Mouse (Mus musculus): Measurements from ENCODE around the gene Cdrt4.

Cdrt4 gene

GRCm38 (mm10) chr11:62951012-62951411, at the start of gene Cdrt4:
TSS of gene Cdrt4 (plus strand) at chr11:62951193.
- in situ Hi-C loops (cut with MboI, MseI), result no loop called here

- in situ Hi-C loops (cut with MboI, MseI), result no loop called here
These were observed 49.2 kb upstream of the Cdrt4 start for GRCm38 (mm10) chr11:62901699-62902323.

- in situ Hi-C loops (cut with MboI, MseI), result no loop called here
These were observed 47.0 kb upstream of the Cdrt4 start for GRCm38 (mm10) chr11:62903871-62904495.

DNA sequence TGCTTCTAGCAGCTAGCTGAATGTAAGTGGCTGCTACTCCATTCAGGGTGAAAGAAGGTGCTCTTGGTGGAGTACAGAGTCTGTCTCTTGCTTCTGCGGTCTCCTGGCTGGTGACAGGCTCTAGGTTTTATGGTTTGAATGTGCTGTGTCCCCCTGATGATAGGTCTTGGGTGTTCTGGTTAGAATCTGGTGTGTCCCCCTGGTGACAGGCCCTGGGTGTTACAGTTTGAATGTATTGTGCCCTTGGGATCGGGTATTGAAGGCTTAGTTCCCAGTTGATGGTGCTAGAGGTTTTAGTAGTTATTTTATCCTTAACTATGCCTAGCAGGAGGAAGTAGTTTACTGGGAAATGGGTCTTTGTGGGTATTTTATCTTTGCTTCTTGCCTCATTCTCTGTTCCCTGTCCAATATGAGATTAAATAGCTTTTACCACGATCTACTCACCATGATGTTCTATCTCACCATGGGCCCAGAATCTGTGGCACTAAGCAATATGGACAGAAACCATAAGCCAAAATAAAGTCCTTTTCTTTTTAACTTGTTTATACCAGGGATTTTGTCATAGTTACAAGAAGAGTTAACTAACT, 41.2 kb upstream of the Cdrt4 start:
- in situ Hi-C loops (cut with MboI, MseI), result no loop called here

DNA sequence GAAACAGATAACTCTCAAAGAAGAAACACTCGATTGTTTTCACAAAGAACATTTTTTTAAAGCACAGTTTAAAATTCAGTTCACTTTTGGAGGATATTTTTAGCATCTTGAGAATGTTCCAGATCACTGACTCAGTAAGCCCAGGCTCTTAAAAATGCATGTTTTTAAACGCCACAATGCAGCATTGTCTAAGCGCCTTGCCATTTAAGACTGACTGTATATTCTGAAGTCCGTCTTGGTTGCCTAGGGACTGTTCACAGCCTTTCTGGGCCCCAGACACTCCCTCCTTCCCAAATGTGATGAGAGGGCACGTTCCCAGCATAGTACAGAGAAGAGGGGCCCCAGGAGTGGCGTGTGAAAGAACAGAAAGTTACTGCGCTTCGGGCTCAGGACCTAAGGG, 39.6 kb upstream of the Cdrt4 start:
- in situ Hi-C loops (cut with MboI, MseI), result no loop called here

DNA sequence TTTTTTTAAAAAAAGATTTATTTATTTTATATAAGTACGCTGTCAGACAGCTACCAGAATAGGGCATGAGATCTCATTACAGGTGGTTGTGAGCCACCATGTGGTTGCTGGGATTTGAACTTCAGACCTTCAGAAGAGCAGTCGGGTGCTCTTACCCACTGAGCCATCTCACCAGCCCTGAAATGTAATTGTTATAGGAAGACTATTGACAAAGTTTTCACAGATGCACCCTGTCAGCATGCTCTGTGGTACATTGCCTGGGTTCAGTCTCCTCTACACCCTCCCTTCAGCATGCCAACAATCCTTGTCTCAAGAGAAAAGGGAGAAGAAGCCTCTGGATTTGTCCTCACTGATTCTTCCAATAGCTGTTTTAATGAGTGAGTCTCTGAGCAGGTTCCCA, 37.9 kb upstream of the Cdrt4 start:
- in situ Hi-C loops (cut with MboI, MseI), result no loop called here

GRCm38 (mm10) chr11:62914532-62914931, 36.5 kb upstream of the Cdrt4 start:
- in situ Hi-C loops (cut with MboI, MseI), result no loop called here

GRCm38 (mm10) chr11:62915486-62915885, 35.5 kb upstream of the Cdrt4 start:
- in situ Hi-C loops (cut with MboI, MseI), result loop anchor here (5.0 kb wide), 2 partner anchors 217 to 227 kb away; no protein-coding TSS in a partner anchor

GRCm38 (mm10) chr11:62916765-62917164, 34.2 kb upstream of the Cdrt4 start:
- in situ Hi-C loops (cut with MboI, MseI), result loop anchor here (5.0 kb wide), 2 partner anchors 216 to 226 kb away; no protein-coding TSS in a partner anchor

DNA sequence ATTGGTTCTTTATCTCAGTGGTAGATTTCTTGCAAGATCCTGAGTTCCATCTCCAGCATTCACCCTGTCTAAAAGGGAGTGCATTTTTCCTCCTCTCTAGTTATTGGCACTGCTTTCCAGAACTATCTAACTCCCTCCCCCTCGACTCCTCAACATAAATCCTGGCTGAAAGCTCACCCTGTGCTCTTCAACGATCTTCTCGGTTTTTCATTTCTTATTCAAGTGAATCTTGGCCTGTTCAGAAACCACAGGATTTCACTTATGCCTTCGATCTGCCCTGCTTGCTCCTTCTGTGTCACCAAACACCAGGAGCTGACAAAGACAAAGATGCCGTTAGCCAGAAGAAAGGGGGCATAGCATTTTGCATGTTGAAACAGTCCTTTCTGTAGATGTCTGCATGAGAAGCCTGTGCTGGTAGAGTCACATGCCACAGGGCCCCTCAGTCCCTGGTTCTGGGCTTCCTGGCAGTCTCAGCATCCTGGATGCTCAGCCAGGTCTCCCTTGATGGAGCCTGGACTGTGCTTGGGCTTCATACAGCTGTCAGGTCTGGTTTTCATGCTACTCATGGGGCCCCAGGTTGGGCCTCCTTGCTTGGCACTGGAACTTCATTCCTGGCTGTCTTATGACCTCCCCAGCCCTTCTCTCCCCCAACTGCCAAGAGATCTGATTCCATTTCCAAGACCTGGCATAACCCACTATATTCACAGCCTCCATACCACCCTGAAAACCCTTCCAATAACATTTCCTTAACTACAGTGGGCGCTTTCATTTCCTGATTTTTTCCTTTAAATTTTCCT, 30.8 kb upstream of the Cdrt4 start:
- in situ Hi-C loops (cut with MboI, MseI), result loop anchor here (5.0 kb wide), 2 partner anchors 212 to 222 kb away; no protein-coding TSS in a partner anchor

- in situ Hi-C loops (cut with MboI, MseI), result no loop called here
These were observed 30.3 kb upstream of the Cdrt4 start for GRCm38 (mm10) chr11:62920743-62921050.

DNA sequence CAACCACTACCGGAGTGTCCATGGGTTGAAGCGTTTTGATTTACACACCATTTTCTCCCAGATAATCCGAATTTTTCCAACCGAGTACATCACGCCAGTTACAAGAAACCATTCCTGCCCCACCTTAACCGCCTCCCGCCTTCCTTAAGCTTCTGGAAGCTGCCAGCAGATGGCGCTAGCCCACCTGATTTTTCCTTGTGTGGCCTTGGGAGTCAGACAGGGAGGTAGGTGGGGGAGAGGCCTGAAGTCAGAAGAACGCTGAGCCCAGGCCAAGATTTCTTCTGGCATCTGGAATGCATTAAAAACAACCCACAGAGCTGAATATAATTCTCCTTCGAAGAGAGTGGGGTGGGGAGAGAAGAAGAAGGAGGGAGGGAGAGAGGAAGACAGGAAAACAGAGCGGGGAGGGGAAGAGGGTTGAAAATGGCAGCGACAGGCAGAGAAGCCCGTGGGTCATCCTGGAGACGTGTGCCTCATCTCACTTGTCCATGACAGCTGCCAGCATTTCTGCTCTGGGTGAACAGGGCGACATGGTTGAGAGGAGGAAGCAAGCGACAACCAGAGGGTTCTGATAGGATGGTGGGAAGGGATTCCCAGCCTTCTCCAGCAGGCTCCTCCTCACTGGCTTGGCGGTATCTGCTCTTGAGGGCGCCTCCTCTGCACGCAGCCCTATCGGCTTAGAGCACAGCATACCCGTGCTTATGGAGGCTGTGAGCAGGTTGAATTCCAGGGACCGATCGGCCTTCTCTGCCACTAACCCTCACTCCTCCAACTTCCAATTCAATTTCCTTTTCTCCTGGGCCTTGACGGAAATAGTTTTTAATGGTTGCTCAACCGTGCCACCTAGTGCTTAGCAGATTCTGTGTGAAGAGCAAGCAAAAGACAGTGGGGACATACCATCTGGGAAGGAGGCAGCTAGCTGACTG, 29.7 kb upstream of the Cdrt4 start:
- in situ Hi-C loops (cut with MboI, MseI), result no loop called here

DNA sequence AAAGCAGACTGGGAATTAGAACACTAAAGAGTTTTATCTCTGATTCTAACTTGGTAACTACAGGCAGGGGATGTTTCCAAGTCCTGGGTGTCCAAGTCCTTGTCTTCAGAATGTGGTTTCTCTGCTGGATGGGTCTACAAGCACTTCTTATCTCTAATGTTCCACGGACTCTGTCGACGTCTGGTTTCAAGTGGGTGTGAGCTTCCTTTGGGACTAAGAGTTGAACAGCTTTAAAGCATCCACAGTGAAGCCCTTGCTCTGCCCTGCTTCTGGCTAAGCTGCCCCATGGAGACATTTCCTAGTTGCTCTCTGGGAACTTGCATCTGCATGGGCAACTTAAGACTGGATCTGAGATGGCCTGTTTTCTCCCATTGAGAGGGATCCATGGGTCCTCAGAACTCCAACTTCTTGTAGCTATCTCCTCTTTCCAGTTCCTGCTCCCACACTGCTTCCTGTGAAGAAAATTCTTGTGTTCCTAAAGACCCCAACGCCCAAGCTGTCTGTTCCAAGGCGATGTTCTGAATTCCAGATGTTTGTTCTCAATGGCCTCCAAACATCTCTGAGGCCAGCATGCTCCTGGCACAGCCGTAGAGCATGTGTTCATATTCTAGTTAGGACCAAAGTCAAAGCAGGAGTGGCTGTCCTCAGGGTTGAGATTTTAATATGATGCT, 26.8 kb upstream of the Cdrt4 start:
- in situ Hi-C loops (cut with MboI, MseI), result no loop called here

- in situ Hi-C loops (cut with MboI, MseI), result no loop called here
These were observed 21.2 kb upstream of the Cdrt4 start for GRCm38 (mm10) chr11:62929799-62930198.

GRCm38 (mm10) chr11:62930574-62930973, 20.4 kb upstream of the Cdrt4 start:
- in situ Hi-C loops (cut with MboI, MseI), result no loop called here

DNA sequence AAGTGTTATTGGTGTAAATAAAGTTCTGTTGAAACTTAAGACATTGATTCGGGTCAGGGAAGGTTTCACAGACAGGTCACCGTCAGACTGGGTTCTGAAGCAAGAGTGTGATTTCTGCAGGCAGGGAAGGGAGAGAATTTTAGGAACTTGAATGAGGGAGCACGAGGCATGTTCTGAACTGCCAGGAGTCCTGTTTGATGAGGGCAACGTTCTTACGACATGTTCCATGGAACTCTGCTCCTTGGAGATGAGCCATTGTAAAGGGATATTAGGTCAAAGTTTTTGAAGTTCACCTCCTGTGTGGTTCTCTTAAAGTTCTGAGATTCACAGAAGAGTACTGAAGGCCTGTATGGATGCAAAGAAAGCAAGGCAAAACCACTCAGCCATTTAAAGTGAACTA, 19.9 kb upstream of the Cdrt4 start:
- in situ Hi-C loops (cut with MboI, MseI), result no loop called here

GRCm38 (mm10) chr11:62933099-62933498, 17.9 kb upstream of the Cdrt4 start:
- in situ Hi-C loops (cut with MboI, MseI), result no loop called here

GRCm38 (mm10) chr11:62934795-62935514, 16.0 kb upstream of the Cdrt4 start:
- in situ Hi-C loops (cut with MboI, MseI), result loop anchor here in 1 of 2 experiments (5.0 kb wide), 1 partner anchor 202 kb away; no protein-coding TSS in a partner anchor

DNA sequence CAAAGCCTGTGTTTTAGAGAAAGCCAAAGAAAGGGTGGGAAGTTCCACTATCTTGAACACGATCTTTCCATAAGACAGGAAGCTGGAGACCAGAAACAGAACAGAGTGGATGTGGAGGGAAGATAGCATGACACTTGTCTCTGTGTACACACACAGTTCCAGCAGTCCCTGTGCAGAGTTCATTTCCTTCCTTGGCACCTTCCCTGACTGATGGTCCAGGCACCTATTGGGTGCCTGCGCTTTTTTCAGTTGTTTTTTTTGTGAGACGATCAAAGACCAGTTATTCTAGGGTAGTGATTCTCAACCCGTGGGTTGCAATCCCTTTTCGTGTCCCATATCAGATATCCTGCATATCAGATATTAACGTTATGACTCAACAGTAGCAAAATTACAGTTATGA, 13.0 kb upstream of the Cdrt4 start:
- in situ Hi-C loops (cut with MboI, MseI), result loop anchor here in 1 of 2 experiments (5.0 kb wide), 1 partner anchor 199 kb away; no protein-coding TSS in a partner anchor

GRCm38 (mm10) chr11:62938921-62939320, 12.1 kb upstream of the Cdrt4 start:
- in situ Hi-C loops (cut with MboI, MseI), result loop anchor here in 1 of 2 experiments (5.0 kb wide), 1 partner anchor 198 kb away; no protein-coding TSS in a partner anchor

All from T-helper 17 cell (primary cell).